Mouse (Mus musculus) urinary bladder, adult 18-20 months (tissue): Measurements from ENCODE around the gene Lpar2.

Experiments used
- DNase-seq, 2 experiments: peaks; one replicate each; pipeline ENCODE4 v3.0.0; 2022; ENCODE audit warnings: low spot score in 2 of 2, mixed read lengths in 2 of 2

The Lpar2 gene

DNA sequence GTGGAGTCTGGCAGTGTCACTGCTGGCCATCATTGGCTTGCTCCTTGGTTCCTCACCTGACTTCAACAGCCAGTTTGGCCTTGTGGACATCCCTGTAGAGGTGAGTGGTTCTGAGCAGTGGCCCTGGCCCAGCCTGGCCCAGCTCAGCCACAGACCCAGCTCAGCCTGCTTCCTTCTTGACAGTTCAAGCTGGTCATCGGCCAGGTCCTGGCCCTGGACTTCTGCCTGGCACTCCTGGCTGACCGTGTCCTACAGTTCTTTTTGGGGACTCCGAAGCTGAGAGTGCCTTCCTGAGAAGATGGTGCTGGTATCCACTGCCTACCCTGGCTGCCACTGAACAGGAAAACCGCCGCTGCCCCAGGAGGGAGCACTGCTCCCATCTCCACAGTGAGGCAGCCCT, 15.0 kb upstream of the Lpar2 start:
- DNase-seq, result no peak

GRCm38 (mm10) chr8:69808094-69808863, 13.9 kb upstream of the Lpar2 start, which contains the start of gene Gmip:
TSS of gene Gmip (plus strand) at chr8:69808679.
- peak; percentile 74 to 81 for DNase-seq

DNA sequence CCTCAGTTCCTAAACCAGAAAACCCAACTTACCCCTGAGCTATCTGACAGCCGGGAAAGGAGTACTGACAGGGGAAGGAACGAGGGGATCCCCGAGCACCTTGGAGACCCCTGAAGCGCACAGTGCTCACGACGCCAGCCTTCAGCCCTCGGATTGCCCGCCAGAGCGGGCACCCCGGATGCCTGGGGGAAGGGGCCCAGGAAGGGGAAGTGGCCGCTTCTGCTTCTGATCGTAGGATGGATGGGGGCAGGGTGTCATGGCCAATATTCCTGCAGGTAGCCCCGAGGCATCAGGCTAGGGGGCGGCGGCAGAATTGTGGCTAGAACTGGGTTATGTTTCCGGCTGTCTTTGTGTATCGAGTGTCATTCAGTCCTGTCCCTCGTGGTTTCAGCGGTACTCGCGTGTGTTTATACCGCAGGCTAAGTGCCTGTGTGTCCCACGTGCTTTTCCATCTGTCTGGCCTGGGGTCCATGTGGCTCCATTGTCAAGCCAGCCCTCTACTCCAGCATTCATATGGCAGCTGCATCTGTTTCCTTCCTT, 13.3 kb upstream of the Lpar2 start:
- DNase-seq, result no peak

GRCm38 (mm10) chr8:69809820-69810219, 12.4 kb upstream of the Lpar2 start:
- DNase-seq, result no peak

GRCm38 (mm10) chr8:69814881-69815280, 7.3 kb upstream of the Lpar2 start:
- DNase-seq, result no peak

- no peak for DNase-seq
Measured at GRCm38 (mm10) chr8:69815396-69815795, 6.8 kb upstream of the Lpar2 start.

DNA sequence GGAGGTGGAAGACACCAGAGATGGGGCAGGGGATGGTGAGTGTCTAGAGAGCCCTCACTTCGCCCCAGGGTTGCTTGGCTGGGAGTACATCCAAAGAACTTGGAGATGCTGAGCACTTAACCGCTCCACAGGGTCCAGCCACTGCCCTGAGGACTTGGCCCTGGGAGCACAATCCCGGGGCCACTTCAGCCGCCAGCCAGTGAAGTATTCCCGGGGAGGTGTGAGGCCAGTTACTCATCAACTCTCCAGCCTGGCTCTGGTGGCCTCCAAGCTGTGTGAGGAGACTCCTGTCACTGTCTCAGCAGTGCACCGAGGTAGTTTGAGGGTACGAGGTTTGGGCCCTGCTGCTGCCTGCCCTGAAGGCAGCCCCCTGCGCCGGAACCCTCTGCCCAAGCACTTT, 1.8 kb upstream of the Lpar2 start:
- no peak for DNase-seq

GRCm38 (mm10) chr8:69821971-69822385, 251 bp upstream of the Lpar2 start:
- peak in 1 of 2 experiments; percentile 28 for DNase-seq

GRCm38 (mm10) chr8:69826371-69826770, 4.1 kb downstream of the Lpar2 start:
- no peak for DNase-seq

- DNase-seq, result peak; percentile 55 to 57
Measured at GRCm38 (mm10) chr8:69832298-69832853, 10.1 kb downstream of the Lpar2 start, which contains the start of gene Pbx4. TSS of gene Pbx4 (plus strand) at chr8:69832491.

- DNase-seq, result no peak
Measured at GRCm38 (mm10) chr8:69837057-69837682, 14.9 kb downstream of the Lpar2 start.

GRCm38 (mm10) chr8:69847167-69848065, 25.2 kb downstream of the Lpar2 start:
- no peak for DNase-seq

DNA sequence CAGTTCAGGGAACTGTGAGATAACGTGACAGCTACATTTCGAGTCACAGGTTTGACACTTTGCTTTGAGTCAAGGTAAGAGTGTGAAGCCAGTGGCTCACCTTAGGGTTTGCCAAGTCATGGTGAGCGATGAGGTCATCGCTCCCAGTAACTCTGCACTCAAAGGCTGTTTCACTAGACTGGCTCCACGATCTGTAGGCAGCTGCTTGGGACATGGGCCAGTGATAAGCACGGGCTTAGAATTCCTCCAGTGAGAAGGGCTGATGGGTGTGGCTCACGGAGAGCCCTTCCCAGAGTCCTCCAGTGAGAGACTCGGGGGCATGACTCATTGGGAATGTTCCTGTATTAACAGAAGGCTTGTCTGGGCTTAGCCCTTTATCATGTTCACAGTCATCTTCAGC, 26.7 kb downstream of the Lpar2 start:
- DNase-seq, result peak; percentile 27 to 68

- no peak for DNase-seq
Measured at GRCm38 (mm10) chr8:69849899-69850298, 27.7 kb downstream of the Lpar2 start.

DNA sequence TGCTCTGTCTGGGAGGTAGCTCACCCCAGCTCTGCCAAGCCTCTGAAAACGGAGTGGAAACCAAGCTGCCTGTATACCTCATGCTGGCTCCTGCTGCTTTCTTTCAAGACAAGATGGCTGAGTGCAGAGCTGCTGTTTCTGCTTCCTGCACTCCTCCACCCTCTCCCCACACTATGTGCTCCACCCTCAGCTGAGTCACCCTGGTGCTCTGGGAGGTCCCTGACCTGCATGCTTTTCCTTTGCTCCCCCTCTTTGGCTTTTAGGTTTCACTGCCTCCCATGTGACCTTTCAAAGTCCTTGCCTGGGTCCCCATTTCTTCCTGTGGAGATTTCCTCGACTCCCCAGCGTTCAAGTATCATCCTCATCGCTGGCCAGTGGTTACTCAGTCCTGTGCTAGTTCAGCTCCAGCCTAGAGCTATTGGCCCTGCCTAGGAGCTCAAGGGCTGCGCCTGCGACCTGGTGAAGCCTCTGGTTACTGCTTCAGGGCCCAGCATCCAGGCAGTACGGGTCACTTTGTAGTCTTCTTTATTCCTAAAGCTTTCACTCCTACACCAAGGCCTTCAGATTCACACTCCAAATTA, 28.8 kb downstream of the Lpar2 start:
- no peak for DNase-seq

- no peak for DNase-seq
Measured at GRCm38 (mm10) chr8:69853869-69854268, 31.6 kb downstream of the Lpar2 start.

DNA sequence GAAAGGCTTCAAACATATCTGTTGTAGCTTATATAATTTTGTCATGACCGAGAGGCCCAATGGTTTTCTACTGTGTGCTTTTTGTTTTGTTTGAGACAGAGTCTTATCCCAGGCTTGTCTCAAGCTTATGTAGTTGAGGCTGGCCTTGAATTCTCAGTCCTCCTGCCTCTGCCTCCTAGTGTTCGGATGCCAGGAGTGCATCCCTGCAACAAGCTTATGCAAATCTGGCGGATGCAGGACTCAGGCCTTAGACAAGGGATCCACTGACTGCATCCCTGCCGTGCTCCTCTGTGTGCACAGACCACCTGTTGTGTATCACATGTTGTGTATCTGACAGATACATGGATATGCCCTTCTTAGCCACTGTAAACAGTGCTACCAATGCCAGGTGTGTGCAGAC, 38.6 kb downstream of the Lpar2 start:
- no peak for DNase-seq

DNA sequence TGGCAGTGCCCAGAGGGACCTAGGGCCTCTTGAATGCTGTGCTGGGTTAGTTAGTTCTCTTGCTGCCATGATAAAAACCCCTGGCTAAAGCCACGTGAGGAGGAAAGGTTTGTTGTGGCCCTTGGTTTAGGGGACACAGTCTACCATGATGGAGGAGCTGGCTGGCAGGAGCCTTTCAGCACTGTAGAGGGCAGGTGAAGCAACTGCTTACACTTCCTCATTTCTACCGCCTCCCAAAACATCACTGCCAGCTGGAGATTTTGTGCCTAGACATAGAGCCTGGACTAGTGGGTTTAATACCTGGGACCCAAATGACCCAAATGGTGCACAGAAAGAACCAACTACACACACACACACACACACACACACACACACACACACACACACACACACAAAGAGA, 39.0 kb downstream of the Lpar2 start:
- DNase-seq, result no peak

GRCm38 (mm10) chr8:69863387-69864020, 41.3 kb downstream of the Lpar2 start:
- no peak for DNase-seq

DNA sequence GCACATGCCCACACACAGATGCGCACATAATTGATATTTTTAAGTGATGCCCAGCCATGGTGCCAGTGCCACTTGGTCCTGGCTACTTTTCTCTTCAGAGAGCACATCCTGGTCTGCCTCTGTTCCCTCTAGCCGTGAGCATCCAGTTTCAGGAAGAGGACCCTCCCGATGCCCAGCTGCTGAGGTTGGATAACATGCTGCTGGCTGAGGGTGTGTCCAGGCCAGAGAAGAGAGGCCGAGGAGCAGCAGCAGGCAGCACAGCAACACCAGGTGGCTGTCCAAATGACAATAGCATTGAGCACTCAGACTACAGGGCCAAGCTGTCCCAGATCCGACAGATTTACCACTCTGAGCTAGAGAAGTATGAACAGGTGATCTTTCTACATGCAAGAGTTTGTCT, 42.0 kb downstream of the Lpar2 start:
- no peak for DNase-seq
